Comparison of ENCODE assay signal across 8 mouse cellular contexts in the genomic region with DNA sequence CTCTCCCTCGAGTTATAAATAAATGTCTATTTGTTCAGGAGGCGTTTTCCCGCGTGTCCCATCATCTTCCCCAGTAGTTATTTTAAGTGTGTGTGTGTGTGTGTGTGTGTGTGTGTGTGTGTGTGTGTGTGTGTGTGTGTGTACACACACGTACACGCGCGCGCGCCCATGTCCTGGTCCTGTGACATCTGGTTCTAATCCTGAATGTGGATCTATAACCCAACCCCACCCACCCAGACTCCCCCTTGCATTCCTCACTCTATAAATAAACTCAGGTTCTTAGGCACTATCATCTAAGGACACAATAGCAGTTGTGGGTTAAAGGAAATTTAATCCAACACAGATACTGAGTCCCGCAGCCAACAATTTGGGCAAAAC. TPM values are rescaled to one million over a fixed set of nuclear protein-coding genes. Genes with fewer than 3 reads are reported as not detected.
DNase-seq lines count a peak whose midpoint lies in the region; ATAC-seq lines count a peak whose summit lies in the region.

No protein-coding gene starts in this region.

- WGBS in heart, embryonic 16.5 days, result 11% methylated on average over 11 of the region's 11 CpGs
- WGBS in embryonic facial prominence, embryonic 12.5 days, result 6% methylated on average over 11 of the region's 11 CpGs
- 33% methylated on average over 11 of the region's 11 CpGs for WGBS in intestine, embryonic 15.5 days
- 52% methylated on average over 11 of the region's 11 CpGs for WGBS in midbrain, embryonic 16.5 days

- no peaks in the 10 kb centered on the region for H3K9me3 ChIP-seq in heart, embryonic 16.5 days (replicated peaks; ENCODE audit: control insufficient read depth, low read length)
- H3K9me3 ChIP-seq in embryonic facial prominence, embryonic 12.5 days, result no peaks in the 10 kb centered on the region
- H3K9me3 ChIP-seq in intestine, embryonic 15.5 days, result no peaks in the 10 kb centered on the region
- H3K9me3 ChIP-seq in midbrain, embryonic 16.5 days (replicated peaks; ENCODE audit: control insufficient read depth, low read length, poor library complexity, severe bottlenecking), result no peaks in the 10 kb centered on the region

- no peak overlapping the region for H3K27ac ChIP-seq in heart, embryonic 16.5 days (ENCODE audit: low read length)
- H3K27ac ChIP-seq in embryonic facial prominence, embryonic 12.5 days, result peak overlapping the region; percentile 74
- H3K27ac ChIP-seq in intestine, embryonic 15.5 days, result no peak overlapping the region
- no peak overlapping the region for H3K27ac ChIP-seq in midbrain, embryonic 16.5 days (ENCODE audit: low read length)

- no peaks in the 10 kb centered on the region for H3K27me3 ChIP-seq in heart, embryonic 16.5 days (ENCODE audit: control insufficient read depth, insufficient read depth, low read length)
- no peaks in the 10 kb centered on the region for H3K27me3 ChIP-seq in embryonic facial prominence, embryonic 12.5 days
- H3K27me3 ChIP-seq in intestine, embryonic 15.5 days (replicated peaks), result no peaks in the 10 kb centered on the region
- no peaks in the 10 kb centered on the region for H3K27me3 ChIP-seq in midbrain, embryonic 16.5 days (ENCODE audit: control insufficient read depth, insufficient read depth, low read depth, low read length)

- peak overlapping the region; percentile 63; the same call in 1 of the 2 replicates for H3K9ac ChIP-seq in heart, embryonic 16.5 days (ENCODE audit: low read length)
- no peak overlapping the region for H3K9ac ChIP-seq in embryonic facial prominence, embryonic 12.5 days
- no peak overlapping the region for H3K9ac ChIP-seq in intestine, embryonic 15.5 days
- no peak overlapping the region for H3K9ac ChIP-seq in midbrain, embryonic 16.5 days (ENCODE audit: low read depth, low read length)

- peak overlapping the region; percentile 86 for H3K4me2 ChIP-seq in heart, embryonic 16.5 days (ENCODE audit: low read depth, low read length)
- peak overlapping the region; percentile 87 for H3K4me2 ChIP-seq in embryonic facial prominence, embryonic 12.5 days (replicated peaks)
- peak overlapping the region; percentile 96 for H3K4me2 ChIP-seq in intestine, embryonic 15.5 days (replicated peaks)
- peak overlapping the region; percentile 93 for H3K4me2 ChIP-seq in midbrain, embryonic 16.5 days (ENCODE audit: low read length)

- no peak for DNase-seq in heart, postnatal 4 days
- DNase-seq in thymus, postnatal 0 days (ENCODE audit: low spot score), result no peak
- DNase-seq in right cerebral cortex, postnatal 14 days, result no peak
- no peak for DNase-seq in urinary bladder, postnatal 14 days (ENCODE audit: low spot score)

- peaks cover 7% of the 10 kb centered on the region for H3K4me1 ChIP-seq in heart, embryonic 16.5 days (ENCODE audit: control insufficient read depth, insufficient read depth, low read length)
- 0 out of 2 replicates have a peak, but pooled peaks cover 5% of the 10 kb centered on the region for H3K4me1 ChIP-seq in embryonic facial prominence, embryonic 12.5 days
- 0 out of 2 replicates have a peak, but pooled peaks cover 2% of the 10 kb centered on the region for H3K4me1 ChIP-seq in intestine, embryonic 15.5 days (replicated peaks)
- peaks cover 5% of the 10 kb centered on the region for H3K4me1 ChIP-seq in midbrain, embryonic 16.5 days (ENCODE audit: control insufficient read depth, insufficient read depth, low read length)

- peak overlapping the region; percentile 62 for H3K4me3 ChIP-seq in heart, embryonic 16.5 days (ENCODE audit: low read length)
- peak overlapping the region; percentile 49 for H3K4me3 ChIP-seq in embryonic facial prominence, embryonic 12.5 days
- peak overlapping the region; percentile 52 for H3K4me3 ChIP-seq in intestine, embryonic 15.5 days (replicated peaks)
- peak overlapping the region; percentile 61 for H3K4me3 ChIP-seq in midbrain, embryonic 16.5 days (ENCODE audit: low read depth, low read length)

- no peaks in the 10 kb centered on the region for H3K36me3 ChIP-seq in heart, embryonic 16.5 days (ENCODE audit: control insufficient read depth, insufficient read depth)
- no peaks in the 10 kb centered on the region for H3K36me3 ChIP-seq in embryonic facial prominence, embryonic 12.5 days
- no peaks in the 10 kb centered on the region for H3K36me3 ChIP-seq in intestine, embryonic 15.5 days
- H3K36me3 ChIP-seq in midbrain, embryonic 16.5 days (ENCODE audit: control insufficient read depth, insufficient read depth, low read length), result no peaks in the 10 kb centered on the region

- ATAC-seq in heart, embryonic 16.5 days (replicated peaks; ENCODE audit: extremely low read depth, insufficient read depth, low FRiP score), result 0 out of 2 replicates have a peak, but pooled peaks have one; percentile 23
- no peak for ATAC-seq in embryonic facial prominence, embryonic 12.5 days (ENCODE audit: insufficient number of reproducible peaks, insufficient read depth, low FRiP score, low TSS enrichment)
- peak; percentile 29 for ATAC-seq in intestine, embryonic 15.5 days
- peak; percentile 22; the same call in 1 of the 2 replicates for ATAC-seq in midbrain, embryonic 16.5 days

RNA-seq across cellular contexts. Expression of gene Hapln1, which starts 0.3 kb away (rescaled TPM):
- 2.8 and 3.4 TPM in 2 replicates for polyA plus RNA-seq in heart, embryonic 16.5 days (2015; fragmentation: Nextera tagmentation; extraction: Ambion mirVana)
- total RNA-seq in heart, postnatal 4 days (2021), result 1 to 10 TPM in 1 of 2 experiments, under 1 TPM in 1; 0.81 to 1.8 TPM
- 12.2 and 12.9 TPM in 2 replicates for polyA plus RNA-seq in embryonic facial prominence, embryonic 12.5 days (2016; fragmentation: Nextera tagmentation; extraction: Ambion mirVana)
- 4.1 and 4.8 TPM in 2 replicates for polyA plus RNA-seq in intestine, embryonic 15.5 days (2015; fragmentation: Nextera tagmentation; extraction: Ambion mirVana)
- 0.36 and 0.47 TPM in 2 replicates for polyA plus RNA-seq in midbrain, embryonic 16.5 days (2015; fragmentation: Nextera tagmentation; extraction: Ambion mirVana)
- 0.10 and 0.19 TPM in 2 replicates for polyA plus RNA-seq in thymus, postnatal 0 days (2015; fragmentation: Nextera tagmentation; extraction: Ambion mirVana)
